20 mouse cellular contexts compared by ENCODE assay signal in the genomic region with DNA sequence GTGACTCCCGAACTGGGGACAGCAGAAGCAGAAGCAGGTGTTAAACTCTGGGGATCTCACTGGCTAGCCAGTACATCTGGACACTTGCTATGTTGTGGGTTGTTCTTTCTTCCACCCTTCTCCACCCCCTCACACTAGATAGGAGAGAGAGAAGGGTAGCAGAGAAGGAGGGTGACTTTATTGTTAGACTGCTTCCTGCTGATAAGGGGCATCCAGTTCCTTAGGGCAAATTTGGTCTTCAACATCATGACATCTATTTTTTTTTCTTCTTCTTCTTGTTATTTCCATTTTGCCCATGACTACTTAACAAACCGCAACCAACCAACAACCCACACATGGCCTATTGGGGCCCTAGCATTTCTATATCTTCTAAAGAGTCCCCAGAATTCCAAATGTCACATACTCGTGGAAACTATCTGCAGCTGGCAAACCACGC.
DNase-seq lines count a peak whose midpoint lies in the region; ATAC-seq lines count a peak whose summit lies in the region.
"Had no signal": no experiment of that assay in that cellular context is flagged by ENCODE, and none has a peak within 500 bp of the region (broad histone marks: within the 10 kb centered on the region; RNA-seq: fewer than 3 reads in every experiment).

No protein-coding gene starts in this region.

- intact Hi-C loops in heart, postnatal 36 days (cut with DNase I), result no loop called here

- 0 out of 2 replicates have a peak overlapping the region, but pooled peaks have one; percentile 15 for H3K4me2 ChIP-seq in heart, embryonic 12.5 days
- H3K4me2 ChIP-seq: intestine, embryonic 15.5 days; midbrain, embryonic 12.5 days had no signal

- 39% methylated on average over 4 of the region's 4 CpGs for WGBS in heart, embryonic 12.5 days

- H3K9me3 ChIP-seq in heart, embryonic 12.5 days (replicated peaks), result no peaks in the 10 kb centered on the region
- no peaks in the 10 kb centered on the region for H3K9me3 ChIP-seq in megakaryocyte, embryonic 14.5 days
- H3K9me3 ChIP-seq: hindbrain, embryonic 10.5 days; intestine, embryonic 15.5 days; midbrain, embryonic 12.5 days had no signal

- no peak overlapping the region for H3K9ac ChIP-seq in heart, embryonic 12.5 days
- H3K9ac ChIP-seq: intestine, embryonic 15.5 days; midbrain, embryonic 12.5 days had no signal

- ATAC-seq in heart, embryonic 12.5 days (ENCODE audit: insufficient number of reproducible peaks, low FRiP score), result no peak
- ATAC-seq in megakaryocyte, adult 5-6 weeks (ENCODE audit: poor library complexity, severe bottlenecking), result no peak
- peak; percentile 67 to 76 for ATAC-seq in hematopoietic stem cell, adult 5-6 weeks (replicated peaks in 1 of 2; ENCODE audit: insufficient read depth in 1 of 2, low FRiP score in 2 of 2, low TSS enrichment in 1 of 2, low read depth in 1 of 2, poor library complexity in 2 of 2, severe bottlenecking in 2 of 2)
- peak; percentile 90 for ATAC-seq in megakaryocyte-erythroid progenitor cell, adult 5-6 weeks (replicated peaks; ENCODE audit: low FRiP score, low TSS enrichment, poor library complexity, severe bottlenecking)
- ATAC-seq: forebrain, embryonic 14.5 days; intestine, embryonic 15.5 days had no signal

- H3K27me3 ChIP-seq in heart, embryonic 12.5 days (replicated peaks), result no peaks in the 10 kb centered on the region
- H3K27me3 ChIP-seq in megakaryocyte, embryonic 14.5 days (replicated peaks), result no peaks in the 10 kb centered on the region
- H3K27me3 ChIP-seq: intestine, embryonic 15.5 days had no signal

- DNase-seq in heart, postnatal 36 days, result no peak
- DNase-seq in testis, postnatal 14 days (ENCODE audit: low spot score), result no peak
- DNase-seq in frontal cortex, postnatal 14 days (ENCODE audit: low spot score in 2 of 2), result no peak
- DNase-seq: adrenal gland, postnatal 10 days; cerebellum, adult 11-12 months; cerebellum, postnatal 36 days; lung, postnatal 10 days; right cerebral cortex, postnatal 25 days; thymus, postnatal 14 days had no signal

- H3K36me3 ChIP-seq in heart, embryonic 12.5 days, result no peaks in the 10 kb centered on the region
- H3K36me3 ChIP-seq in megakaryocyte, embryonic 14.5 days (replicated peaks; ENCODE audit: low read length), result peaks cover 57% of the 10 kb centered on the region
- H3K36me3 ChIP-seq: hindbrain, embryonic 10.5 days; intestine, embryonic 15.5 days; midbrain, embryonic 12.5 days had no signal

- H3K4me3 ChIP-seq in heart, embryonic 12.5 days, result no peak overlapping the region
- peak overlapping the region; percentile 80 for H3K4me3 ChIP-seq in megakaryocyte, embryonic 14.5 days (replicated peaks)
- H3K4me3 ChIP-seq: erythroblast, embryonic 14.5 days; hindbrain, embryonic 10.5 days; intestine, embryonic 15.5 days; midbrain, embryonic 12.5 days had no signal

- peaks cover 92% of the 10 kb centered on the region for H3K4me1 ChIP-seq in heart, embryonic 12.5 days (replicated peaks)
- H3K4me1 ChIP-seq in megakaryocyte, embryonic 14.5 days, result peaks cover 100% of the 10 kb centered on the region

- peak overlapping the region; percentile 18; the same call in 1 of the 2 replicates for H3K27ac ChIP-seq in heart, embryonic 12.5 days (ENCODE audit: poor library complexity, severe bottlenecking)
- H3K27ac ChIP-seq: hindbrain, embryonic 10.5 days; intestine, embryonic 15.5 days; midbrain, embryonic 12.5 days; stomach, postnatal 0 days had no signal

Comparison
In these comparisons a context has a peak if more than half of its experiments do, and no peak if none do; other contexts are left out.
1. ATAC-seq: peak in hematopoietic stem cell, adult 5-6 weeks (2 of 2) and megakaryocyte-erythroid progenitor cell, adult 5-6 weeks (single experiment); none in heart, embryonic 12.5 days (single experiment) and megakaryocyte, adult 5-6 weeks (single experiment).